Mouse (Mus musculus): ENCODE data around the gene Phactr1.
A peak's percentile ranks its signal among the peaks of the same experiment; 100 is the strongest.

Phactr1 gene

DNA sequence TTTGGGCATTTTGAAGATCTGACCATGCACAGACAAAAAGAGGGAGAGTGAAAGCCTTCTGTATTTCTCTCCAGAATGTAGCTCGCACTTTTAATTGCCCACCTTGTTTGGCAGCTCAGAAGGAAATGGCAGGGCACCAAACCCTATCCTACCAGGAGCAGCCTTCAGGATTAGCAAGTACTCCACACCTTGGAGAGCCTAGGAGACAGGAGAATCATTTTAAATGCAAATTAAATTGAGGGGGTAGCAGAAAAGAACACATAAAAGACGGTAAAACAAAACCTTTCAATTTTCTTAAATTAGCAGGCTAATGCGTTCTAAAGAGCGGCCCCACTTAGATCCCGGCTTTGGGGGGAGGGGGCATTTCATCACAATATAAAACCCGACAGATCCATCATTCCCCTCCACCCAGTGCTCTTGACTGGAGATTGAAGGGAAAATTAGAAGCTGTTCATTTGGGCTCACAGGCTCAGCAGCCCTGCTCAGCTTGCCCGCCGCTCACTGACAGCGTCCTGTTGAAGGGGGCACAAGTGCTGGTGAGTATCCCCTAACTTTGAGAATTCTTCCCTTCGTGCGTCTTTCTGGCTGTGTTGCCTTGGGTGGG lies at the start of gene Phactr1:
Gene Phactr1, plus strand, starts transcription at position 233 of the 604 bp plus-strand sequence.
- no peak for DNase-seq

DNA sequence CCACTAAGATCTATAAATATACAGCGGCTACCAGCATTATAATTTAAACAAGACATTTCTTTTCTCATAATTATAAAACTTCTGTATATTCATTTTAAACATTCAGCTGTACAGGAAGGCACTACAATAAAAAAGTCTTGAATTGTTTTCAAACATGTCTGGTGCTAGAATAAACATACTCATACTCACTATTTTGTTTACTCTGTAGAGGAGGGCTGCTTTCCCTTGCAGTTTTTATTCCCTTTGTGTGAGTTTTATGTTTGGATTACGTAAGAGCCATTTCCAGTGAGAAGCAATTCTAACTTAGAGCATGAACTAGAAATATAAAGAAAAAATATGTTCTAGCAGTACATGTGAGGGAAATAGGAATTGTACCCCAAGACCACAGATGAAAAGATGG lies 45.5 kb upstream of the Phactr1 start:
- DNase-seq: no peak

DNA sequence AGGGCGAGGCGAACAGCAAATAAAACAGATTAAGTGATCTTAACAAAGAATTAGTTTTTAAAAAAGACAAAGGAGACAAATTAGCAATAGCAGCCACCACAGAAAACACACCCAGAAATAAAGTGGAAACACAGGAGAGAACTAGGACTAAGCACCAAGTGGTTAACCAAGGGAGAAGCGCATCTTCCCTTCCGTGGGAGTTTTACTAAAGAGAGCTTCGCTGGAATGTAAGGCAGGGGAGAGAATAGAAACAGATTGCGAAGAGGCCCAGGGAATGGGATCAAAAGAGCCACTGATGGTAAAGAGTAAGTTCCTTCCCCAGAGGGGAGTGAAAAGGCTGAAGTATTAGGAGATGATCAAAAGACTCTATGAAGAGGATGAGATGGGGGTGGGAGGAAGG lies 30.2 kb upstream of the Phactr1 start:
- no peak for DNase-seq

DNA sequence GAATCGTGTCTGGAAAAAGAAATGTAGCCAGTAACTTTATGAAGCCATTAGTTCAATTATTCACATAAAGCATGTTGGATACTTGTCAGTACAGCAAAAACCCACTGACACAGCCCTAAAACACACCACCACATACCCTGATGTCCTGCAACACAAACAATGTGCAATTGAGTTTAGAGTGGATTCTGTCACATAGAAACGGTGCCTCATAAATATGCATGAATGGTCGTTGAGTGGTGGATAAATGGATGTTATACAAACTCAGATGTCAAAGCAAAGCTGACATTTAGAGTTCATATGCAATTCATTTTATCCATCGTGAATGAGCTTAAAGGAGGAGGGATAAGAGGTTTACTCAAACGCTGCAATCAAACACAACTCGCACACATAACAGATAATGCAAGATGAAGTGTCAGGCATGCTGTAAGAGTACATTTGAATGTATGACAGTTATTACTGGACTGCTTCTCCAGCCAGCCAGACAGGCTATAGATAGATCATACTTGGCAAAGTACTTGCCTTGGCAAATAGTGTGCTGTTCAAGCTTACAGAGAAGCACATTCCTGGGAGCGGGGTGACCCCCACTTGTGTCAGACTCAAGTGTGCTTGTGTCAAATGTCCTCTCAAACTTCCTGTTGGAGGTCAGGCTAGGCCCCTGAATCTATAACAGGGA lies 23.6 kb upstream of the Phactr1 start:
- no peak for DNase-seq

DNA sequence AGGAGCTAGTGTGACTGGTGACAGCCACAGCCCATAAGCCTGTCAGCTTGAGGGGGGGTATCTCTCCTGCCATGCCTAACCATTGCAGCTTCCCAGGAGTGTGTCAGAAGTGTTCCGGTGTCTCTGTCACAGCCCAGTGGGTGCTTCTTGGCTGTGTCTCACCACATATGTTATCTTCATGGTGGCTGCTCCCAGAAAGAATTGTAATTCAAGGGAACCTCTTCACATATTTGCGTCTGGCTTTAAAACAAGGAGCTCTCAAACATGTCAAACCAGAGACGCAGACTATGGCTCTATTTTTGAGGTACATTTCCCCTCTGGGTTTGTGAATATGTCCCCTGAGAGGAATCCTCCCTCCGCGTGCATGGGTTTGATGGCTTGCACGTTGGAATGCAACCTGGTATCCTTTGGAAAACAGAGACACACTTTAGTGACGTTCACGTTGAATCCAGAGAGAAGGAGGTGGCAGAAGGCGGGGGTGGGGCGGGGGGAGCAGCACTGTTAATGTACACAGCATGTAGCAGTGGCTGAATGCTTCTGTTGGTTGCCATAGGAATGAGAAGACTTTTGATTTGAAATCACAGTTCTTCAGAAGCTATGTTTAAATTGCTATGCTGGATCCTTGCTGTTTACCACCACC lies 8.7 kb upstream of the Phactr1 start:
- no peak for DNase-seq

DNA sequence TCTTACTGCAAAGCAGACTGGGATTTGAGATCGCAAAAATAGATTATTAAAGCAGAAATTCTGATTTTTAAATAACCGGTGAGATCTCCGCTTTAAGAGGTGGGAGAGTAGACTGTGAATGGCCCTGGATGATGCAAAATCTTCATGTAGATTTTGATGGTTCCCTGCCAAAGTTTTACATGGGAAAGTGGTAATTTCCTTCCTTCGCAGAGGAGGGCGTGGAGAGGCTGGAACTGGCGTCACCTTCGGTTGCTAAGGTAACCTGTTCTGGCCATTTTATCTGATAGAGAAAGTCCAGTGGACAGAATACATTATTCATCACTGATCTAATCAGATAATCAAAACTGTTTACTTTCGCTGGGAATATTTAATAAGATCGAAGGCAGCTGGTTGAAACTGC lies 876 bp downstream of the Phactr1 start:
- DNase-seq: no peak

DNA sequence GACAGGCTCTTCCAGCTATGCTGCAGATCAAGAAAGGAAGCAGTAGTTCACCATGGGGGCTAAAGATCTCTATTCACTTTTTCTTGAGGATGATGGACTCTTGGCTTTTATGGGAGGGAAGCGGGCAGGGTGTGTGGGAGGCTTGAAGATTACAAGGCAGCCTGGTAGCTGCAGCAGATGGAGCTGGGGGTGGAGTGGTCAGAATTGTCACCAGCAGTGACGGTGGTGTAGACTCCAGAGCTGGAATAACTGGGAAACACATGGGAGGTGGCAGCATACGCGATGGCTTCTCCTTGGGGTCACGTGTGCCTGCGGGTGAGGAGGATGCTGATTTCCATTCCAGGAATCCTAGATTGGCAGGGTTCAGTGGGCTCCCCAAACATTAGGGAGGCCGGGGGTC lies 3.8 kb downstream of the Phactr1 start:
- DNase-seq: no peak

DNA sequence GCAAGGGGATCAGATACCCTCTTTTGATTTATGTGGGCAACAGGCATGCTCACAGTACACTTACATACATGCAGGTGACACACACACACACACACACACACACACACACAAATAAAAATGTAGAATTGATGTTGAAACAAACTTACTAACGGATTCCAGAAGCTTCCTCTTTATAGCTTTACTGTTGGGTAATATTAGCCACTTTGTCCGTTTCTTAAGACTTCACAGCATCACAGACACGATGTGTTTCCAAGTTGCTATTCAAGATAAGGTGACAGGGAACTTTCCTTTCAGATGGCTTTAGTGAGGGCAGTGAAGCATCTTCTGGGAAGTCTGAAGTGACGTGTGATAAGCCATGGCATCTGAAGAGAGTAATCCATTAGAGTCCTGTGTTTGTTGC lies 11.8 kb downstream of the Phactr1 start:
- no peak for DNase-seq

DNA sequence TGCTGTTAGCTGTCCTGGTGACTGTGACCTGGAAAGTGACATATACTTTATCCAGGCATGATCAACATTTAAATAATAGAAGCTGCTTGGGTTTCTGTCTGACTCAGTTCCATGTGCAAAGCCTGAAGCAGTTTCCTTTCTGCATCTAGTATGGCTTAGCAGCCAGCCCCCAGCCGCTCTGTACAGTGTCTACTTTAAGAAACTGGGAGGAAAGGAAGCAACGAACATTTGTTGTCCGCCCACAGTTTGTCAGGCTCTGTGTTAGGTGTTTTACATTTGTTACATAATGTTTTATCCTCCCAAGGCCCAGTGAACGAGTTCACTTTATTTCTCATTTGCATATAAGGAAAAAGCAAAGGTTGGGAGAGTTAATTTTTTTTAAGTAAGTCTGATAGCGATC lies 16.2 kb downstream of the Phactr1 start:
- DNase-seq: no peak

DNA sequence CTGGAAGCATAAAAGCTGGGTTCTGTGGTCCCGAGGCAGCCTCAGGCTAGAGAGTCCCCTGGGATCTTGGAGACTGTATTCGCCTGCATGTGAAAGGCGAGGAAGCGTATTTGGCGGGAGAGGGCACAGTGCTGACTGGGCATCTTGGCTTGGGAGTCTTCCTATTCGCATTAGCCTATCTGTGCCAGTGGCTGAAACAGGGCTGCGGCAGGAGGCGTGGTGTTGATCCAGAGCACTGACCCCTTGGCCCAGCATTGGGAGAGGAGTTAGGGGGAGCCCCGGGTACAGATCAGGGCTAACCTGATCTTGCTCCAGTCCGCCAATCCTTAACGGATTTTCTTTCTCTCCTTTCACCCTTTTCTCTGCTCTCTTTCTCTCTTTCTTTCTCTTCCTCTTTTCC lies 28.7 kb downstream of the Phactr1 start:
- no peak for DNase-seq

DNA sequence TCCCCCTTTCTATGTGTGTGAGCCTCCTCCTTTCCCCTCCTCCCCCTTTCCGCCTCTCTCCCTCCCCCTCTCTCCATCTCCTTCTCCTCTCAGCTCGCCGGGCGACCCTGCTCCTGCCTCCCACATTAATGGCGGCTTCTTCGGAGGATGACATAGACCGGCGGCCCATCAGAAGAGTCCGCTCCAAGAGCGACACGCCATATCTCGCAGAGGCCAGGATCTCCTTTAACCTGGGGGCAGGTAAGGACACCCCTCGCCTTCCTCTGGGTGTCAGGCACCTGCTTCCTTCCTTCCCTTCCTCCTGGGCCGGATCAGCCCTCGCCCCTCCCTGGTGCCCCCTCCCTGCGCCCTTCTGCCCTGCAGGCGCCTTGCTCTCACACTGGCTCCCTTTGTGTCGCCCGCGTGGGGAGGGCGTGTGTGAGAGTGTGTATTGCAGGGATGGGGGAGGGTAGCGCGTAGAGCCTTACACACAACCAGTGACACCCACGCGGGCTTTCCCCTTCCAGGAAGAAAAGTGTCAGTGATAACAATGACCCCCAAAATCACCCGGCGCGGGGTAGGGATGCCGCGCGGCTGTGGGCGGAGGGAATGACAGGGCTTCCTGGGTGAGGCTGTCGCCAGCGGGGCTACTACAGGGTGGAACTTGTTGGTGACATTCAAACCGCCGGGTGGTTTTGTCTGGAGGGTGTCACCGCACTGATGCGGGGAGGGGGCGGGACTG lies 29.3 kb downstream of the Phactr1 start:
- no peak for DNase-seq

DNA sequence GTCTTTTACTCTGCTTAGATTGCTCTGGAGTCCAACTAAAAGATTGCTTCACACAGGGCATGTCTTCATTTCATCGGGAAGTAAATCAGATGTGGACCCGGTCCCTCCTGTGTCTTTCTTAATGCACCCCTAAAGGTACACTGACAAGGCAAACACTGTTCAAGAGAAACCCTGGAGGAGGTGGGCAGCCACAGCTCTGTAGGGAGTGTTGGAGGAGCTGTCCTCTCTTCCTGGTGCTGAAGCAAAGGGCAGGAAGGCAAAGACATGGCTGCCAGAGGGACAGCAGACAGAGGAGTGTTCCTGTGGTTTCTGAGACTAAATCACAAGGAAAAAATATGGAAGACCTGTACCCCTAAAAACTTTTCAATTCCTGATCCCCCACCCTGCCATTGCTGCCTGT lies 31.1 kb downstream of the Phactr1 start:
- DNase-seq: peak; percentile 49

DNA sequence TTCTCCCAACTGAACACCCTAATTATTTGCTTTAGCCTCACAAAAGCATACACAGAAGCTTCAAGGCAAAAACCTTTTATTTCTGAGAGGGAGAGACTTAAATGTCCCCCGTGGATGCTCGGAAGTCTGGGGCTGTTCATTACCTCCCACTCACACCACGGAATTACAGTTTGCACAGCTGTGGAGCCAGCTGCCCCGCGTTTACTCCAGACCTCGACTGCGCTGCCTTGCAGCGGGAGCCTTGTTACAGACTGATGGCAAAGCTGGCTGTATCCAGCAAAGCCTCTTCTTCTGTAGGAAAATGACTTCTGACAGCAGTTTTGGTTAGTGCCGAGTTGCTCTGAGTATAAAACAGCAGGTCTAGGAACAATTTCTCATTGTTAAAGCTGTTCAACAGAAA lies 39.0 kb downstream of the Phactr1 start:
- DNase-seq: no peak

DNA sequence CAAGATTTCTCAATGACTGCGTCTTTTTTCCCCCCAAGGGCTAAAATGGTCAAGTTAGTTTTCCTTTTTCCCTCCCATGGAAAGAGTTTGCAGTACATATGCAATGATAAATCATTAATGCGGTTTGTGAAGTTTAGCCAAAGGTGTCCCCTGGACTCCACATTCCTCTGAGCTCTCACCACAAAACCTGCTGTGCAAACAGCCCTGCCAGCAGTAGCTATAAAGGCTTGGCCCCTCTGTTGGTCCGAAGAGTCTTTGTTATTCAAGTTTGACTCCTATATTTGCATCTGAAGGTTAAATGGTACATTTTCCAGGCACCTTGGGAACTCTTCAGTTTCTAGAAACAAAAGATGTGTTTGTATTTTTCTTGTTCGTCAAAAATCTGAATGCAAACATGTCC lies 39.7 kb downstream of the Phactr1 start:
- DNase-seq: no peak

DNA sequence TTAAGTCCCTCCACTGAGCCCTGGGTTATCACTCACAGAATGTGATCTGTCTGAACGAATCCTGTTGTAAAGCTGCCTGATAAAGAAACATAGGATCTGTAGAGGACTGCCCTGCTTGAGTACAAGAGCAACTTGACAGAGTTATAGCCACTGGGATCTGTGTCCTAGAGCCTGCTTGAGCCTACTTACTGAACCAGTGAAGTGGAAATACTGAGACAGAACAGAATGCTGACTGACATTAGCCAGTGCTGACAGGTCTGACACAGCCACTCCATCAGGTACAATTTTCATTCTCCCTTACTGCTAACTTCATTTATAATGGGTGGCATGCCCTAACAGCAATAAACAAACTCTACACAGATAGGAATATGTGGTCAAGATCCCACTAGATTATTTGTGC lies 40.2 kb downstream of the Phactr1 start:
- peak; percentile 23 for DNase-seq

DNA sequence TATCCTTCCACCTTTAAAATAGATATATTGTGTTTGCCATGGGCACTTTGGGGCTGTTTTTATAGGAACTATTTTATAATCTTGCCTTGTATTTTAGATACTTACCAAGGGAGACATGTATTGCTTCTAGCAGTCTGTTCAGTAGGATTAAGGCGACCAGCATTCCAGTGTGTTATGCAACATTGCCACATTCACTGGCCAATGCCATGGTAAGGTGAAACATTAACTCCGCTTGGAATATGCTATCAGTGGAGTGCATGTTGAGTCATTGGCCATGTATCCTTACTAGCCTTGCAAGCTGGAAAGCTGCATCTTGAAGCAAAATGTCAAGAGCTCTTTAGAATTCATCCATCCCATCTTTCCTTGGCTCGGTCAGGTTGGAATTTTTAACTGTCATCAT lies 43.6 kb downstream of the Phactr1 start:
- DNase-seq: peak; percentile 50

DNA sequence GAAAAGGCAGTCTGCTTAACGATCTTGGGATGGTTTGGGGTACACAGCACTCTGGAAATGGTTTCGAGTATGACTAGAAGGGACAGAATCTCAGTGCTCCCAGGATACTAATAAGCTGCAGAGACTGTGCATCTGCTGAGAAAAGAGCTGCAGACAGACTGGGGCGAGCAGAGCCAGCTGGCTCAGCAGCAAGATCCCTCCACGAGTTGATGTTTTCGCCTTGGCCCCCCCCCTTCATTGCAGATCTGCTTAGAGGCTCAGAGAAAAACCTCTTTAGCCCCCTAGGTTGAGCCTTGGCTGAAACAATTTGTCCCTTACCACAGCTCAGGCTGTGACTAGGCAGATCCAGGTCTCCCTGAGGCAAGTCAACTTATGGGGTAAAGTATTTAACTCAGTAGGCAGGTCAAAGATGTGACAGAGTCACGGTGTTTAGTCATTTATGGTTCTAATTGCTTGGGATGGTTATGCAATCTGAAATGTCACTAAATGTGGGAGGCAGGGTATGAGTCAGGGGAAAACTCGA lies 45.3 kb downstream of the Phactr1 start:
- peak; percentile 19 for DNase-seq

DNA sequence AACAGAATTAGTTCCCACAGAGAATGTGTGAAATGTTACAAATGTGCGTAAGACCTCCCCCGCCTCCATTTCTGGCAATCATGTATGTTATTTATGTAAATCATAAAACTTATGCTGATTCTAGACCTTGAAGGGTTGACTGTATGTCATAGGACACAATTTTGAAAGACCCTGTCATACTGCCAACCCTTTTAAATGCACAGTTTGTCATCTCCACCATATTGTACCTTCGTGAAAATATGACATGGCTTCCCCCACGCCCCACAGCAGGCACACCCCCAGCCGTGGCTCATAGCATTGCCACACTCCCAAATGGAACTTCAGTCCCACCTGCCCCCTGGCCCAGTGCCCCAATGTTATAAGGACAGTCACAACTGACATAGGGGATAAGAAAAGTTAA lies 57.1 kb downstream of the Phactr1 start:
- no peak for DNase-seq

DNA sequence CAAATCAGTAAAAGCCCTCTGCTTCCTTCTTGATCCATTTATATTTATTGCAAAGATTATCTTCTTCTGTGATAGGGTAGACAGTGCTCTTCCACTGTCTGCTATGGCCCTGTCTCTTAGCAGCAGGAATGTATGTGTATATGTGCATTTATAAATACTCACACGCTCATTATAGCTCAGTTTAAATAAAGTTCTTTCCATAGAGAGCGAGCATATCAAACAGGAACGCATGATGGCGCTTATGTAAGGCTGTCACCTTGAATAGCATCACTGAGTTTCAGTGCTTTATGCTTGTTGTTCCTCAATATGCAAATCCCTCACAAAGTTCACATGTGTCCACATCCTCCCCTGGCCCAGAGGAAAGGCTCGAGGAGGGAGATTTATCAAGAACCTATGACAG lies 57.7 kb downstream of the Phactr1 start:
- DNase-seq: no peak

DNA sequence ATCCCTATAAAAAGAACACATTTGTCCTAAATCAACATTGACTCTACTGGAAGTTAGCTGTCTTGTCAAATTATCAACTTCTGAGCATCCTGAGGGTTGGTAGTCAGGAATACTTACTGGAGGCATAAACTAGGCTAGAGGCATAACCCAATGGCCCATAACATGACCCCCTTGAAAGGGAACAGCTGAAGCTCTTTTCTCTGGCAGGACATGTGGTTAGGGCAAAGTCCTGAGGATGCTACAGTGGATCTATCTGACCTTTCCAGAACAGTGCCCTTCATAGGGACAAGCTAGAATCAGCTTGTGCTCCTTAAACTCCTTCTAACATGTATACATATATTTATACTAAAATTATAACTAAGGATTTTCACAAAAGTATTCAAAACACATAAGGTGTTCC lies 61.8 kb downstream of the Phactr1 start:
- no peak for DNase-seq

DNA sequence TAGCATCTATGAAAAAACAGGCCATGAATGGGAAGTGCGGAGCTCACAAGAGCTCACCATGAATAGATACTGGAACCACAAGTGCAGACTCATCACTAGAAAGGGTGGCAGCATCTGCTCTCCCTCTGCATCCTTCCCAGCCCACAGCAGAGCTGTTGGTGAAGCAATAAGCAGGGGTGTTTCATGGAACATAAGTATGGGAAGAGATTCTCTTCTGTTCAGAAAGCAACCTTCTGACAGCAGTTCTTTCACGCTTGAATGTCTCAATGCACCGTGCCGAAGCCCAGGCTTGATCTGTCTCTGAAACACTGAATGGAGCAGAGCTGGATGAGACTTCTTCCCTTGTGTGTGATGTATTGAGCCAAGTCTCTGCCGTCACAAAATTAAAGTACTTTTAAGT lies 64.0 kb downstream of the Phactr1 start:
- no peak for DNase-seq

DNA sequence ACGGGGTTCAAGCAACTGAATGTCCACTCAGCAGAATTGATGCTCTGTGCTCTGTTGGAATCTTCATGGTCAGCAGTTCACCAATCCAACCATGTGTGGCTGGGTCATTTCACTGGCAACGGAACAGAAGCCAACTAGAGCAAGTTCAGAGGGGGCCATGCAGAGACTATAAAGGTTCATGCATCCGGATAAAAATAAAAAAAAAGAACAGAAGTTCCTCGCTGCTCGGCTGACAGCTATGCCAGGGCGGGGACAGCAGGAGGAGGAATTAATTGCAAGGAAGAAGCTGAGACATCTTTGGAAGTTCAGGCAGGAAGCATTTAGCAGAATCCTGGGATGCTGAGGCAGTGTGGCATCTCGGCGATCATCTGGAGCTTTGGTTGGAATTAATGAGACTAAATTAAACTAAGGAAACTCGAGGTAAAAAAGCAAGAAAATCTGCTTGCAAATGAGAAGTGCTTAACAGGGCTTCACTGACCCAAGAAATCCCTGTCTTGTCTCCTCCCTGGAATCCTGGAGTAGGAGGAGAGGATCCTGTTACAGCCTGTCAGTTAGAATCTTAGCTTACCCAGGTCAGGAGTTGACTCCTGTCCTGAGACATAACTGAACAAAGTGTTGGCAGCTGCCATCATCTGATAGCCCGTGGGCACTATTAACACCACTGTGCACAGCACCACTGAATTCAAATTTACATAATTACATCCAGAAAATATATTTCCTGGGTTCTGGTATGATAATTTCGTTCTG lies 77.4 kb downstream of the Phactr1 start:
- DNase-seq: peak; percentile 40

DNA sequence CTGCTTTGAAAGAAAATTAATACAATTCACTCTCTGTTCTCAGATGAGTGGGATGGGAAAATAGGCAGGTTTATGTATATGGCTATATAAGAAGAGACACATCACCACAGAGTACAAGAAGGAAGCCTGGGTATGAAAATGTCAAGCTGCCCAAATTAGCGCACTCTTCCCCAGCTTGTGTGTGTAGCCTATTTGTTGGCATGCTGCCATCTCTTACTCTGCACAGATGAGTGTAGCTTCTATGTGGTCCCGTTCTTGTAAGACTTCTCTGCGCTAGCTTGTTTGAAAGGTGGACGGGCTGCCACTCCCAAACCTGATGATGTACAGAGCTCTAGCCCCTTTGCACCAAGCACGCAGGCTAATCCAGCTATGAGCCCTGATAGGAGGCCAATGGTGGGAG lies 78.7 kb downstream of the Phactr1 start:
- no peak for DNase-seq
